Mouse (Mus musculus) myocyte (in vitro differentiated cells): ENCODE results near the gene Gpc6. TPM values are rescaled to one million over a fixed set of nuclear protein-coding genes. Genes with fewer than 3 reads are reported as not detected.

Experiments used
- H3K27me3 ChIP-seq: one replicate; pipeline ENCODE4 v1.6.1; 2011; ENCODE audit not compliant: control insufficient read depth, insufficient read depth, insufficient read length
- H3K36me3 ChIP-seq: one replicate; pipeline ENCODE4 v1.6.1; 2011; ENCODE audit not compliant: control insufficient read depth, insufficient read depth
- H3K4me2 ChIP-seq: one replicate; pipeline ENCODE4 v1.6.1; 2011; ENCODE audit warnings: low read depth, control low read depth
- H3K4me3 ChIP-seq: one replicate; pipeline ENCODE4 v1.5.1; 2011; ENCODE audit warnings: mild to moderate bottlenecking, control low read depth, moderate library complexity
- H3K79me2 ChIP-seq: one replicate; pipeline ENCODE4 v1.6.1; 2011; ENCODE audit not compliant: control insufficient read depth, insufficient read depth
- H3ac ChIP-seq: one replicate; pipeline ENCODE4 v1.6.1; 2011; ENCODE audit not compliant: control insufficient read depth, insufficient read length
- CEBPB ChIP-seq: IDR thresholded peaks from 2 replicates; pipeline ENCODE4 v1.6.1; 2011; ENCODE audit warnings: mild to moderate bottlenecking, moderate library complexity; ENCODE audit not compliant: poor library complexity, insufficient read depth, severe bottlenecking
- E2F4 ChIP-seq: IDR thresholded peaks from one replicate; pipeline ENCODE4 v1.6.1; 2011; ENCODE audit warnings: mild to moderate bottlenecking, control low read depth, moderate library complexity; ENCODE audit not compliant: insufficient read depth
- MAX ChIP-seq: IDR thresholded peaks from one replicate; pipeline ENCODE4 v1.6.1; 2011; ENCODE audit warnings: low read depth, mild to moderate bottlenecking, control low read depth
- MYOD1 ChIP-seq, 3 experiments: IDR thresholded peaks; one replicate each; pipeline ENCODE4 v1.6.1; 2011; ENCODE audit warnings: control low read depth in 2 of 3, low read depth in 2 of 3, mild to moderate bottlenecking in 2 of 3, moderate library complexity in 1 of 3; ENCODE audit not compliant: insufficient read length in 2 of 3, control insufficient read depth in 1 of 3
- MYOG ChIP-seq, 3 experiments: IDR thresholded peaks; one replicate each; pipeline ENCODE4 v1.6.1; 2011; ENCODE audit warnings: control low read depth in 2 of 3, low read depth in 2 of 3, mild to moderate bottlenecking in 2 of 3; ENCODE audit not compliant: insufficient read length in 2 of 3, control insufficient read depth in 1 of 3, insufficient read depth in 1 of 3
- POLR2A ChIP-seq: IDR thresholded peaks from one replicate; pipeline ENCODE4 v1.6.1; 2011; ENCODE audit warnings: low read depth, mild to moderate bottlenecking, control low read depth, moderate library complexity; ENCODE audit not compliant: insufficient read length
- POLR2AphosphoS2 ChIP-seq: IDR thresholded peaks from one replicate; pipeline ENCODE4 v1.6.1; 2011; ENCODE audit warnings: low read depth, control low read depth; ENCODE audit not compliant: insufficient read length
- REST ChIP-seq: IDR thresholded peaks from one replicate; pipeline ENCODE4 v1.6.1; 2011; ENCODE audit warnings: mild to moderate bottlenecking, control low read depth, moderate library complexity; ENCODE audit not compliant: insufficient read depth, insufficient read length
- SRF ChIP-seq: IDR thresholded peaks from one replicate; pipeline ENCODE4 v1.6.1; 2011; ENCODE audit warnings: low read depth; ENCODE audit not compliant: control insufficient read depth, insufficient read length
- TCF12 ChIP-seq: IDR thresholded peaks from one replicate; pipeline ENCODE4 v1.6.1; 2011; ENCODE audit warnings: mild to moderate bottlenecking, control low read depth; ENCODE audit not compliant: poor library complexity, insufficient read depth, severe bottlenecking
- TCF3 ChIP-seq: IDR thresholded peaks from one replicate; pipeline ENCODE4 v1.6.1; 2011; ENCODE audit warnings: low read depth, control low read depth; ENCODE audit not compliant: insufficient read length
- USF1 ChIP-seq: IDR thresholded peaks from one replicate; pipeline ENCODE4 v1.6.1; 2011; ENCODE audit warnings: low read depth, mild to moderate bottlenecking, control low read depth, moderate library complexity
- polyA plus RNA-seq: library from polyadenylated mRNA; unstranded; fragments of >200 nt; fragmentation: generic; extraction: Trizol; gene quantifications from one replicate; pipeline ENCODE4 v1.2.1, GENCODE M21; 2012; ENCODE audit warnings: missing spikeins

Gpc6 gene
- polyA plus RNA-seq, 1 experiment: 5.0 TPM

- Histone ChIP-seq H3ac (no peak overlapping the region), H3K4me3 (no peak overlapping the region), H3K79me2 (no peaks in the 10 kb centered on the region), H3K27me3 (no peaks in the 10 kb centered on the region), H3K36me3 (no peaks in the 10 kb centered on the region), H3K4me2 (no peak overlapping the region)
- TF ChIP-seq MAX (no peak), E2F4 (no peak), MYOG (IDR thresholded peaks at IDR 0.05; ENCODE audit: control insufficient read depth in 1 of 3, insufficient read depth in 1 of 3, insufficient read length in 2 of 3, low read depth in 2 of 3) (no peak)
Observed at GRCm38 (mm10) chr14:117710463-117710911, 785.4 kb downstream of the Gpc6 start.

GRCm38 (mm10) chr14:117712311-117712710 is 787.2 kb downstream of the Gpc6 start:
- Histone ChIP-seq H3K79me2 (no peaks in the 10 kb centered on the region), H3K36me3 (no peaks in the 10 kb centered on the region), H3K4me2 (no peak overlapping the region), H3K27me3 (no peaks in the 10 kb centered on the region), H3ac (no peak overlapping the region), H3K4me3 (no peak overlapping the region)
- TF ChIP-seq SRF: no peak
- TF ChIP-seq E2F4: no peak
- no peak for TF ChIP-seq POLR2A
- TF ChIP-seq POLR2AphosphoS2: no peak
- TF ChIP-seq MYOG (IDR thresholded peaks at IDR 0.05; ENCODE audit: control insufficient read depth in 1 of 3, insufficient read depth in 1 of 3, insufficient read length in 2 of 3, low read depth in 2 of 3): no peak
- TF ChIP-seq MYOD1 (IDR thresholded peaks at IDR 0.05; ENCODE audit: control insufficient read depth in 1 of 3, insufficient read length in 2 of 3, low read depth in 2 of 3): no peak
- no peak for TF ChIP-seq CEBPB
- TF ChIP-seq TCF3: no peak

- TF ChIP-seq E2F4 (no peak), USF1 (no peak), TCF12 (no peak), MAX (no peak), MYOG (IDR thresholded peaks at IDR 0.05; ENCODE audit: control insufficient read depth in 1 of 3, insufficient read depth in 1 of 3, insufficient read length in 2 of 3, low read depth in 2 of 3) (no peak), CEBPB (no peak), POLR2AphosphoS2 (no peak), POLR2A (no peak), MYOD1 (IDR thresholded peaks at IDR 0.05; ENCODE audit: control insufficient read depth in 1 of 3, insufficient read length in 2 of 3, low read depth in 2 of 3) (no peak), SRF (no peak), TCF3 (no peak)
- Histone ChIP-seq H3K4me3 (no peak overlapping the region), H3K36me3 (no peaks in the 10 kb centered on the region), H3K4me2 (no peak overlapping the region), H3ac (no peak overlapping the region), H3K79me2 (no peaks in the 10 kb centered on the region), H3K27me3 (no peaks in the 10 kb centered on the region)
Observed at GRCm38 (mm10) chr14:117714165-117714564, 789.0 kb downstream of the Gpc6 start.

- Histone ChIP-seq H3K27me3 (no peaks in the 10 kb centered on the region), H3K4me3 (no peak overlapping the region), H3K79me2 (no peaks in the 10 kb centered on the region), H3ac (no peak overlapping the region), H3K36me3 (no peaks in the 10 kb centered on the region), H3K4me2 (no peak overlapping the region)
- TF ChIP-seq MYOD1 (IDR thresholded peaks at IDR 0.05; ENCODE audit: control insufficient read depth in 1 of 3, insufficient read length in 2 of 3, low read depth in 2 of 3) (no peak), MYOG (IDR thresholded peaks at IDR 0.05; ENCODE audit: control insufficient read depth in 1 of 3, insufficient read depth in 1 of 3, insufficient read length in 2 of 3, low read depth in 2 of 3) (no peak), POLR2A (no peak), USF1 (no peak), E2F4 (no peak), CEBPB (no peak), REST (no peak), TCF12 (no peak), SRF (no peak), MAX (no peak), TCF3 (no peak), POLR2AphosphoS2 (no peak)
Observed at GRCm38 (mm10) chr14:117716305-117716704, 791.2 kb downstream of the Gpc6 start.

GRCm38 (mm10) chr14:117728741-117729140 is 803.6 kb downstream of the Gpc6 start:
- no peak overlapping the region for H3ac ChIP-seq
- H3K4me2 ChIP-seq: no peak overlapping the region
- TF ChIP-seq POLR2AphosphoS2 (no peak), MAX (no peak), E2F4 (no peak)
- H3K4me3 ChIP-seq: no peak overlapping the region
- no peaks in the 10 kb centered on the region for H3K79me2 ChIP-seq
- H3K36me3 ChIP-seq: no peaks in the 10 kb centered on the region
- H3K27me3 ChIP-seq: no peaks in the 10 kb centered on the region
